Mouse (Mus musculus) subcutaneous adipose tissue, adult 2 months (tissue): ENCODE results near the gene Rabl6. TPM values are rescaled to one million over a fixed set of nuclear protein-coding genes. Genes with fewer than 3 reads are reported as not detected.

Source experiments
- polyA plus RNA-seq: library from polyadenylated mRNA; depleted of rRNA; stranded (reverse); fragments of >200 nt; gene quantifications from 2 replicates; pipeline ENCODE4 v1.2.3, GENCODE M21; 2012; ENCODE audit warnings: low replicate concordance; rRNA removed

Rabl6 gene
- 52.3 and 88.3 TPM in 2 replicates for polyA plus RNA-seq

DNA sequence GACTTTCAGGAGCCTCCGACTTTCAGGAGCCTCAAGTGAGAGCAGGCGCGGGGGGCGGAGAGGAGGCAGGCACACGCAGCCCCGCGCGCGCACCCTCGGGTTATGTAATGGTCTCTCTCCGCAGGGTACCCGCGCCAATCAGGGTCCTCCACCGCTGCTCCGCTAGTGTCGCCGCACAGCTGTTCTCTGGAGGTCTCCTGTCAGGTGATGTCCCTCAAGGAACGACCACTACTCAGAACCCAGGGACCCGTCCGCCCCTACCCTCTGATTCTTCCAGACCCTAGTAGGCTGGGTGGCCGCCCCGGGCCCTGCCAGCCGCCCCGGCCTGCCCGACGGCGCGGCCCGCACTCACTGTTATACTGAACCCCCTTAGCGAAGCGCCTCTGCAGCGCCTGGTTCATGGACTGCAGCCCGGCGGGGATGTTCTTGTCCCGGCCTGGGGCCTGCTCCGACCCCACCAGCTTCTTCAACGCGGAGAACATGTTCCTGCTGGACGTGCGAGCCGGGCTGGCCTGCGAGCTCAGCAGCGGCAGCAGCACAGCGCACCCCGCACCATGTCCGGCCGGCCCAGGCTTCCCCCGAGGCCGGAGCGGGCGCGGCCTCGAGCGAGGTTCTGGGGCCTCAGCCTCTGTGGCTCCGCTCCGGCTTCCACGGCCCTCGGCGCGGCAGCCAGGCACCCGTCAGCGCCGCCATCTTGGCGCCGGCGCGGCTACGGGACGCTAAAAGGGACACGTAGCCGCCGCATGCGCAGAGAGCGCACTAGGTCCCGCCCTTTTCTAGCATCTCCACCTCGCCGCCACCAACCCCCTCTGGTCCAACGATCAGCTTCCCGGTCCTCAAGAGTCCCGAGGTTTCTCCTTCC lies at the start of gene Rabl6:
TSS of gene Rabl6 (minus strand) at position 761 of the 862 bp plus-strand sequence.

DNA sequence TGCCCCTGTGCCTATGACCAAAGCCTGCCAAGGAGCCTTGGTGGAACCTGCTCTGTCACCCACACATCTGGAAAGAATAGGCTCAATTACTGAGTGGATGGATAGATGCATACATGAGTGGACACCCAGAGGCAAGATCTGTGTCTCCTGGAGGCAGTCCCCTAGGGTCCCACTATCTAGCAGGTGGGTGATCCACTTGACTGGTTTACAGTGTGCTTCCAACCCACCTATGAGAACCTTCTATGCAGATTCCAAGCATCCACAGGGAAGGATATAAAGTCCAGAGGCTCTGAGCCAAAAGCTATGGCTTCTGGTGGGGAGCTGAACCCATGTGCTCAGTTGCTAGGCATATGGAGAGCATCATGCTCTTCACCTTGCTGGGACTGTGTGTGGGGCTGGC lies 49.3 kb upstream of the Rabl6 start, which contains the start of gene Lcn5:
TSS of gene Lcn5 (plus strand) at position 301 of the 400 bp plus-strand sequence.

DNA sequence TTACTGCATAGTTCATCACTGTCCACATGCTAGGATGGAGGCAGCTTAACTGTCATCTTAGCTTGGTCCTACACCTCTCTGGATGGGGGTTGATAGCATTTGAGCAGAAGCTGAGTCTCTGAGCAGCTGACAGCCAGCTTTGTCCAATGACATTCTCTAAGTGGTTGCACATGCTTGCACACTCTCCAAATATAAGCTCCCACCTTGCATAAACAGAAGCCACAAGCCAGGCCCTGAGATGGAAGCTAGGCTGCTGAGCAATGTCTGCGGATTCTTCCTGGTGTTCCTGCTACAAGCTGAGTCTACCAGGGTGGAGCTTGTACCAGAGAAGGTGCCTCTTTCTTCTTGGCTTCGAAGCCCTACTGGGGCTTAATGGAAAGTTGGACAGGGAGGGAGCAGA lies 44.6 kb upstream of the Rabl6 start, which contains the start of gene Lcn8:
TSS of gene Lcn8 (plus strand) at position 219 of the 400 bp plus-strand sequence.

DNA sequence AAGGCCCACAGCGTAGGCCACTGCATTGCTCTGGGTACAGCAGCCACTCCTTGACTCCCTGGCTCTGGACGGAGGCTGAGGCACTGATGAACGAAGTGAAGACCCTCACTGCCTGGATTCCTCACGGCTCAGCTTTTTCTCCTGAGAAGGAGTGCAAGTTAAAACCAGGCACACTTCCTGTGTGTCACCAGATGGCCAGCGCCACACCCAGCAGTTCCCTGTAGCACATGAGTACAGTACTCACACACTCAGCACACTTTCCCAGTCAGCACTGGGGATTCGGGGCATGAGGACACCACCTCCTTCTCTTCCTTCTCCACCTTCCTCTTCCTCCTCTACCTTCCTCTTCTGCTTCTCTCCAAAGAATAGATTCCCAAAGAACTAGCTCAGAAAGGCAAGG lies 19.5 kb upstream of the Rabl6 start, which contains the start of gene Fcna:
TSS of gene Fcna (minus strand) at position 220 of the 400 bp plus-strand sequence.

DNA sequence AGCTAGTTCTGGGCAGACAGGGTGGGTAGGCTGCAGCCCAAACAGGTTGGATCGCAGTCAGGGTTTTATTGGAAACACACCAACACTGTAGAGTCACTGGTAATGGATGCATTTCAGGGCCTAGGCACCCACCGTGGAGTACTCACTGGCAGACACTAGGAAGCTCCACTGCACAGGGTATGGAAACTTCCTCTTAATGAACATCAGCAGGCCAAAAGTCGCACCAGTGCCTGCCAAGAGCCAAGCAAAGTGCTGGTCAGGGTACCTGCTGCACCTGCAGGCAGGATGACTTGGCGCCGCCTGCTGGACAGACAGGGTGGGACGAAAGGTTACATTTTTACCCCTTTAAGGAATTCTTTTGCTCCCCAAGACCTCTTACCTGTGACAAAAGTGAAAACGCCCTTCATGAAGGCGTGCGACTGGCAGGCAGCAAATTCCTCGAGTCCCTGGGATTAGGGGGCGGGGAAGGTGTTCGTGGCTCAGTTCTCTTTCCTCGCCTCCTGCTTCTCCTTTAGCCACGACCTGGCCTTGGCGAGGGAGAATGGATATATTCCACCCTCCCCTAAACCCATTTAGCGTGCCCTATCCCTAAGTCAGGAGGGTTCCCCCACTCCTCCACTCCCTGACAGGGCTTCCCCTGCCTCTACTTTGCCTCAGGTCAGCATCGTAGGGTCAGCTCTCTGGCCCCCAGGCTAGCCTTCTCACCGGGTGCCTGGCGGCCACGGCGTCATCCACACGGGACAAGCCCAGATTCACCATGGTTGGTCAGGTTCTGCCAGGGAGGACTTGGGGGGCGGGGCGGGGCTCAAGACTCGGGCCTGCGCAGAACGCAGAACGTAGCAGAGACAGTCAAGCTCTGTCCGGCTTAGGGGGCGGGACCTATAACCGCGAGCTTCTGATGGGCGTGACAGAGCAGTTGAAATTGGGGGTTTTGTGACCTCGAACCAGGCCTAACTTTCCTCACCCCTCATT lies 13.2 kb upstream of the Rabl6 start, which contains the start of gene Tmem141:
TSS of gene Tmem141 (minus strand) at position 777 of the 972 bp plus-strand sequence.

DNA sequence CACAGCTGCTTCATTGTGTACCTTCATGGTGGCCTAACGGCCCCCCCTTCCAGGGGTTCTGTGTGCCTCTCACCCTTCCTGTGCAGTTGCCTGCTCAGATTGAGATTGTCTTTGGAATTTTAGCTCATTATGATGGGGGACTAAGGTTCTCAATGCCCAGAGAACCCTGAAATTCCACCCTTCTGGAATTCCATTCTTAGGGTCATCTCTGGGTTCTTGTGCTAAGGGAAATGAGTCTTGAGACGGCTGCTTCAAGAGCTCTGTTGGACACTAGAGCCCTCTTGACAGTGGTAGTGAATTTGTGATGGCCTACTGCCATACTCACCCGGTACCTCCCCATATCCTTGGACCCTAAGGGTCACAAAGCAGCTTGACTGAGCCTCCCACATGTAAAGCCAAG lies 9.3 kb upstream of the Rabl6 start, which contains the start of gene Ccdc183:
TSS of gene Ccdc183 (minus strand) at position 101 of the 400 bp plus-strand sequence.

DNA sequence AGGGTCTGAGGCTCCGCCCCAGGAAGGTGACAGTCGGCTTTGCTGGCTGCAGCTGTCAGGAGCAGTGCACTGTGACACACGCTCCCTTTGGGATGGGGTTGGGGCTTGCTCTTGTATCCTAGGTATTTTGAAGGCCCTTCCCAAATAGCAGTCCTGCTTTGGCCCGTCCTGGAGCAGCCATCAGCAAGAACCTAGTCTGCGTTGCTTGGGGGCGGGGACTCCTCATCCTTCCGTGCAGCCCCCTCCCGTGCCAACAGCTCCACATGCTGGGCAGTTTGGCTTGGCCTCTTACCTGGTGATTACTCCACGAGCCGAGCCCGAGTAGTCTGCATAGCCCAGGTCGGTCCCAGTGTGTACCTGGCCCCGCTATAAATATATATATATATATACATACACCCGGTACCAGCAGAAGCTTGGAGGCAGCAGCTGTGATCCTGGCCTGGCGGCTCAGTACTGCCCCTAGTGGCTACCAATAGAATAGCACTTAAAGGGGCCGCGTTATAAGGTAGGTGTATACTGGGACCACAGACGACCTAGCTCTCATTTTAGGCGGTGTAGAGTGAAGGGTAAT lies 26.9 kb downstream of the Rabl6 start, which contains the start of gene Ajm1:
TSS of gene Ajm1 (minus strand) at position 464 of the 571 bp plus-strand sequence.

DNA sequence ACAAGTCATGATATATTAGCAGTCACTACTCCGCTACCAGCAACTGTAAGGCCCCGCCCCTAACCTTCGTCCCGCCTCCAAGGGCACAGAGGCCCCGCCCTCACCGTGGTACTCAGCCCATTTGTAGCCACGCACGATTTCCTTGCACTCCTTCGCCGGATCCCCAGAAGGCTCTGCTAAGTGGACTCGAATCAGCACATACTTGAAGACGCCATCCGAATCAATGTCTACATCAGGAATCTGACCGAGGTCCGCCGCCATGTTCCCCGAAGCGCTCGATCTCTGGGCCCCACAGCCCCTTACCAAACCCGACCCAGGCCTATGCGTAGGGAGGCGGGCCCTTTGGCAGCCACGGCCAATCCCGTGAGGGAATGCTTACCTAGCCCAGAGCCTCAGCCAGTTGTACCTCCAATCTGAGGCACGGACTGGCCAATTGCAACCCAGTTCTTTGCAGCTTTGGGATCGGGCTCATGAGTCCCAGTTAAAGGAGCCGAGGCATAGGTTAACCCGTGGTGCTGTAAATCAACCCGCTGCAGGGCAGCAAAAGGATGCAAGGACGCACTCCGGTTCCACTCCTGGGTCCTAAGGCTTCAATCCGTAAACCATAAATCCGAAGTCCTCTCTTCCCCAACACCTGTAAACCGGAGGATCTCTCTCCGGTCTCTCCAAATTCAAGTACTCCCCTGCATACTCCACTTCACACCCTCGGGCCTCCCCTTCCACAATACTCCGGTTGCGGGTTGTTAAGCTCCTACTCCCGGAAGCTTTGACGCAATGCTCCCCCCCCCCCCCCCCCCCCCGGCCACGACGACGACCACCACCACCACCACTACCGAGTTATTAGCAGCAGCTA lies 33.5 kb downstream of the Rabl6 start, which contains the start of the genes Mamdc4 and Phpt1:
TSS of gene Mamdc4 (minus strand) at position 267 of the 853 bp plus-strand sequence.
TSS of gene Phpt1 (minus strand) at position 646 of the 853 bp plus-strand sequence.

DNA sequence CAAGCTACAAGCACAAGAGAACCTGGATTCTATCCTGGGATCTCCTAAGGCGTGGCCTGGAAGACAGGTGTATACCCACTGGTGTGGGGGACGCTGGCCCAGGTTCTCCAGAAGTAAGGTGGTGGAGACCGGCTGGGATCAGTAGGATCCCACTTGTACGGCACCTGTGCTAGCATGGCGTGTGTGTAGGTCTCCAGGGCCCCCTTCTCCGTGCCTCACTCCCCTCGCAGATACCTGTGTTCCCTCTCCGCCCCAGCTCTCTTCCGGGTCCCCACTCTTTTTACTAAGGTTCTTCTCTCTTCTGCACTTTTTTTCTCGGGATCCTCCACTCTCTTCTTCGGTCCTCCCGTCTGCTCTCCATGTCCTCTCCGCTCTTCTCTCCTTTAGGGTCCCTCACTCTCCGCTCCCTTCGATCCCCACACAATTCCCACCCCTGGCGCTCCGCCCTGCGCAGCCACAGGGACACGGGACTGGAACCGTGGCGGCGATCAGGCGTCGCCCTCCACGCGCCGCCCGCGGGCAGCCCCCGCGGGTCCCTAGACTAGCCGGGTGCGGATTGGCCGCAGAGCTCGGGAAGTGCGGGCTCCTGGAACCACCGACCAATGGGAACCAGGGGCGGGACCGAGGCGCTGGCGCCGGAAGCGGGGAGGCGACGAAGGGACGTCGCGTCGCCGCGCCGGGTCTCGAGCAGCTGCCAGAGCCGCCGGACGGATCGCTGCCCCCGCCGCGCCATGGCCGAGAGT lies 50.9 kb downstream of the Rabl6 start, which contains the start of gene Edf1:
TSS of gene Edf1 (plus strand) at position 627 of the 743 bp plus-strand sequence.

DNA sequence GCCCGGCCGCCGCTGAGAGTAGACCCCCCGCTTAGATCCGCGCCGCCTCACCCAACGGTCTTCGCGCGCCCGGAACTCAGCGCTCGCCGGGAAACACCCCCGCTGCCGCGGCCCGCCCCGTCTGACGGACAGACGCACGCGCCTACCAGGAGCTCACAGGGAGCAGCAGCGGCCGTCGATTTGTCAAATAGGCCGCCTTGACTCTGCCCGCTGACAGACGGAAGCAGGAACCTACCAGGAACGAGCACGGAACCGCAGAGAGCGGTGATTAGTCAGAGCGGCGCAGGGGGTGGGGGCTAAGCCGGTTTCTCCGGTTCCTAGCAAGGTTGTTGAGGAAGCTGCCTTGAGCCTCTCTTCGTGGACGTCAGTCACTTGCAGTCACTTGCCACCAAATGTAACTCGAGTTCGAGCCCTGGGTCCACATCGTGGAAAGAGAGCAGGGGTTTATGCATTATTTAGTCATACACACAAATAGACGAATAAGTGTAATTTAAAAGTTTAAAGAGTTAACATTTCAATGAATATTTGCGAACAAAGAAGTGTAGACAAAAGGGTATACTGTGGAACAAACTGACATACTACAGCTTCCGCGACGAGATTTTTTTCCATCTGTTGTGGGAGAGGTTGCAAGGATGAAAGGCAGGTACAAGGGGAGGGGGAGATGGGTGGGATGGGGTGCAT lies 61.4 kb downstream of the Rabl6 start, which contains the start of gene Traf2:
TSS of gene Traf2 (minus strand) at position 130 of the 681 bp plus-strand sequence.

Other genes starting within 250 kb of the Rabl6 start
- 24.0 and 65.2 TPM in 2 replicates for gene Uap1l1, start 242.8 kb downstream of the Rabl6 start, polyA plus RNA-seq
- 0.57 and 7.9 TPM in 2 replicates for gene Sapcd2, start 236.2 kb downstream of the Rabl6 start, polyA plus RNA-seq
- gene Entpd2, start 212.6 kb downstream of the Rabl6 start, polyA plus RNA-seq, result 78.1 and 108 TPM in 2 replicates
- gene Npdc1, start 209.2 kb downstream of the Rabl6 start, polyA plus RNA-seq, result 272 and 300 TPM in 2 replicates
- 0.62 and 0.96 TPM in 2 replicates for gene Fut7, start 185.3 kb downstream of the Rabl6 start, polyA plus RNA-seq
- gene Abca2, start 179.8 kb downstream of the Rabl6 start, polyA plus RNA-seq, result 41.7 and 62.8 TPM in 2 replicates
- gene Clic3, start 151.7 kb downstream of the Rabl6 start, polyA plus RNA-seq, result 1.8 and 3.2 TPM in 2 replicates
- gene Paxx, start 147.4 kb downstream of the Rabl6 start, polyA plus RNA-seq, result 79.2 and 84.7 TPM in 2 replicates
- gene Ptgds, start 138.5 kb downstream of the Rabl6 start, polyA plus RNA-seq, result 1.2 and 6.5 TPM in 2 replicates
- gene Lcn12, start 114.6 kb downstream of the Rabl6 start, polyA plus RNA-seq, result 0.33 TPM in 1 of 2 replicates, not detected in the other
- gene Fbxw5, start 107.8 kb downstream of the Rabl6 start, polyA plus RNA-seq, result 27.6 and 47.3 TPM in 2 replicates
- gene C8g, start 106.8 kb downstream of the Rabl6 start, polyA plus RNA-seq, result 5.9 and 7.9 TPM in 2 replicates
- 13.9 and 22.5 TPM in 2 replicates for gene Traf2, start 61.6 kb downstream of the Rabl6 start, polyA plus RNA-seq
- 127 and 142 TPM in 2 replicates for gene Edf1, start 50.7 kb downstream of the Rabl6 start, polyA plus RNA-seq
- 1.8 and 5.5 TPM in 2 replicates for gene Mamdc4, start 33.7 kb downstream of the Rabl6 start, polyA plus RNA-seq
- gene Phpt1, start 33.3 kb downstream of the Rabl6 start, polyA plus RNA-seq, result 48.6 and 87.4 TPM in 2 replicates
- 0.37 and 2.6 TPM in 2 replicates for gene Ajm1, start 26.8 kb downstream of the Rabl6 start, polyA plus RNA-seq
- gene Ccdc183, start 9.2 kb upstream of the Rabl6 start, polyA plus RNA-seq, result not detected in 2 replicates
- gene Tmem141, start 13.5 kb upstream of the Rabl6 start, polyA plus RNA-seq, result 31.8 and 53.1 TPM in 2 replicates
- 16.8 and 21.3 TPM in 2 replicates for gene Fcna, start 19.5 kb upstream of the Rabl6 start, polyA plus RNA-seq
- gene Lcn8, start 44.6 kb upstream of the Rabl6 start, polyA plus RNA-seq, result 0.64 and 5.5 TPM in 2 replicates
- gene Lcn5, start 49.4 kb upstream of the Rabl6 start, polyA plus RNA-seq, result 0.52 and 3.7 TPM in 2 replicates
- 0.78 TPM in 1 of 2 replicates, not detected in the other for gene Lcn6, start 68.3 kb upstream of the Rabl6 start, polyA plus RNA-seq
- 0.24 and 0.62 TPM in 2 replicates for gene Lcn10, start 74.2 kb upstream of the Rabl6 start, polyA plus RNA-seq
- gene Obp2a, start 91.5 kb upstream of the Rabl6 start, polyA plus RNA-seq, result not detected in 2 replicates
- gene Bmyc, start 98.2 kb upstream of the Rabl6 start, polyA plus RNA-seq, result 48.0 and 66.2 TPM in 2 replicates
- not detected in 2 replicates for gene Obp2b, start 128.5 kb upstream of the Rabl6 start, polyA plus RNA-seq
- gene Lcn3, start 157.0 kb upstream of the Rabl6 start, polyA plus RNA-seq, result not detected in 2 replicates
- gene Lcn11, start 168.5 kb upstream of the Rabl6 start, polyA plus RNA-seq, result not detected in 2 replicates
- gene Gm13539, start 173.7 kb upstream of the Rabl6 start, polyA plus RNA-seq, result not detected in 2 replicates
- gene Glt6d1, start 207.3 kb upstream of the Rabl6 start, polyA plus RNA-seq, result not detected in 2 replicates
- 0.44 and 2.1 TPM in 2 replicates for gene Lcn9, start 214.6 kb upstream of the Rabl6 start, polyA plus RNA-seq
- not detected in 2 replicates for gene Sohlh1, start 238.7 kb upstream of the Rabl6 start, polyA plus RNA-seq